Mouse (Mus musculus) cerebellum, postnatal 25 days (tissue): Measurements from ENCODE around the gene Ebf3.

Experiments
- DNase-seq, 2 experiments: peaks; one replicate each; pipeline ENCODE4 v3.0.0; 2021; ENCODE audit warnings: mixed read lengths in 2 of 2

The Ebf3 gene

GRCm38 (mm10) chr7:137311341-137312110 is 2.7 kb downstream of the Ebf3 start:
- DNase-seq: no peak

GRCm38 (mm10) chr7:137310876-137311275 is 3.4 kb downstream of the Ebf3 start:
- DNase-seq: no peak

- no peak for DNase-seq
Observed at GRCm38 (mm10) chr7:137310091-137310761, 4.0 kb downstream of the Ebf3 start.

GRCm38 (mm10) chr7:137309071-137310066 is 4.9 kb downstream of the Ebf3 start:
- DNase-seq: peak in 1 of 2 experiments; percentile 42

GRCm38 (mm10) chr7:137308061-137309060 is 5.9 kb downstream of the Ebf3 start:
- DNase-seq: no peak

GRCm38 (mm10) chr7:137307131-137307530 is 7.1 kb downstream of the Ebf3 start:
- no peak for DNase-seq

- DNase-seq: no peak
Observed at GRCm38 (mm10) chr7:137306127-137306526, 8.1 kb downstream of the Ebf3 start.

GRCm38 (mm10) chr7:137303776-137304171 is 10.5 kb downstream of the Ebf3 start:
- DNase-seq: no peak

- DNase-seq: no peak
Observed at GRCm38 (mm10) chr7:137302961-137303775, 11.1 kb downstream of the Ebf3 start.

- DNase-seq: no peak
Observed at GRCm38 (mm10) chr7:137302161-137302560, 12.1 kb downstream of the Ebf3 start.

- DNase-seq: no peak
Observed at GRCm38 (mm10) chr7:137301329-137301751, 12.9 kb downstream of the Ebf3 start.

GRCm38 (mm10) chr7:137300826-137301225 is 13.4 kb downstream of the Ebf3 start:
- DNase-seq: no peak

GRCm38 (mm10) chr7:137300169-137300568 is 14.1 kb downstream of the Ebf3 start:
- no peak for DNase-seq

GRCm38 (mm10) chr7:137297594-137298381 is 16.5 kb downstream of the Ebf3 start:
- DNase-seq: no peak

GRCm38 (mm10) chr7:137297131-137297530 is 17.1 kb downstream of the Ebf3 start:
- no peak for DNase-seq

GRCm38 (mm10) chr7:137295612-137296011 is 18.6 kb downstream of the Ebf3 start:
- DNase-seq: no peak

GRCm38 (mm10) chr7:137294446-137294845 is 19.8 kb downstream of the Ebf3 start:
- DNase-seq: no peak

- DNase-seq: no peak
Observed at GRCm38 (mm10) chr7:137289290-137289957, 24.8 kb downstream of the Ebf3 start.

GRCm38 (mm10) chr7:137278171-137278570 is 36.1 kb downstream of the Ebf3 start:
- DNase-seq: no peak
